ENCODE assay signal across 12 mouse cellular contexts in the genomic region with DNA sequence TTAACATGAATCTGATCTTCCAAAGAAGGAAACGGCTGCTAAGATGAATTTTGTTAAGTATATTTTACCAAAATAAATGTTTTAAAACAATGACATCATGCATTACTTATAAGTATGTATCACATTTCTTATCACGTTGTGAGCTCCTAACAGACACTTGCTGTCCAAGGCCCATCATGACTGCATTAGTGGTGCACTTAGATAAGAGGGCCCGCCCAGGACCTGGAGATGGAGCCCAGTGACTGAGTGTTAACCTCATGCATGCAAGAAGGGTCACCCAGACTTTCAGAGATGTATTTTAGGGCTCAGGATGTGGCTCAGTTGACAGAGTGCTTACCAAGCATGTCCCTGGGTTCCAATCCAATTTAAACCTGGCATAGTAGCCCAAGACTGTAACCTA. TPM values are rescaled to one million over a fixed set of nuclear protein-coding genes. Genes with fewer than 3 reads are reported as not detected.
DNase-seq lines count a peak whose midpoint lies in the region; ATAC-seq and TF ChIP-seq lines count a peak whose summit lies in the region.
"Had no signal": no experiment of that assay in that cellular context is flagged by ENCODE, and none has a peak within 500 bp of the region (broad histone marks: within the 10 kb centered on the region; RNA-seq: fewer than 3 reads in every experiment).

No protein-coding gene starts in this region.

- no peaks in the 10 kb centered on the region for H3K9me3 ChIP-seq in G1E (replicated peaks)
- H3K9me3 ChIP-seq: midbrain, embryonic 12.5 days had no signal

- no peaks in the 10 kb centered on the region for H3K36me3 ChIP-seq in G1E (replicated peaks)
- H3K36me3 ChIP-seq: midbrain, embryonic 12.5 days had no signal

- DNase-seq in 416B (ENCODE audit: low read depth) (peak; percentile 52), G1E (ENCODE audit: low spot score) (peak; percentile 54)
- DNase-seq in frontal cortex, adult 2 months (ENCODE audit: extremely low spot score in 1 of 2, low spot score in 1 of 2): no peak
- DNase-seq in left cerebral cortex, adult 8-10 months (ENCODE audit: low spot score in 2 of 2): no peak
- DNase-seq in embryo, embryonic 11 days: no peak
- DNase-seq: adrenal gland, adult 2 months; kidney, postnatal 25 days; thymus, postnatal 25 days had no signal

- no peak overlapping the region; the same call in 1 of the 2 replicates for H3K4me3 ChIP-seq in G1E (ENCODE audit: low read depth, low read length)
- H3K4me3 ChIP-seq: midbrain, embryonic 12.5 days had no signal

- no peaks in the 10 kb centered on the region for H3K27me3 ChIP-seq in G1E (ENCODE audit: insufficient read depth, low read length)
- H3K27me3 ChIP-seq: midbrain, embryonic 12.5 days had no signal

- TF ChIP-seq CTCF in G1E (IDR thresholded peaks at IDR 0.05; ENCODE audit: low read depth, low read length): no peak

- H3K4me1 ChIP-seq in G1E (ENCODE audit: insufficient read depth, low read depth, low read length): peaks cover 40% of the 10 kb centered on the region
- H3K4me1 ChIP-seq: midbrain, embryonic 12.5 days had no signal

- peak; percentile 93 for ATAC-seq in G1E (ENCODE audit: extremely low read depth, insufficient number of reproducible peaks, low FRiP score, poor library complexity, severe bottlenecking)
- peak; percentile 6 to 30; a peak in 1 of 4 replicates for ATAC-seq in hematopoietic stem cell, adult 5-6 weeks (replicated peaks in 1 of 2; ENCODE audit: insufficient read depth in 1 of 2, low FRiP score in 2 of 2, low TSS enrichment in 1 of 2, low read depth in 1 of 2, poor library complexity in 2 of 2, severe bottlenecking in 2 of 2)
- ATAC-seq in megakaryocyte, adult 5-6 weeks (ENCODE audit: poor library complexity, severe bottlenecking): peak; percentile 37; the same call in 1 of the 2 replicates
- ATAC-seq: lung, postnatal 0 days had no signal

RNA-seq across cellular contexts. Expression of a gene that starts 20.6 kb away (rescaled TPM):
- total RNA-seq in G1E (2014; fragmentation: Nextera tagmentation) (11.7 and 18.2 TPM in 2 replicates), G1E (2017) (1.6 and 2.1 TPM in 2 replicates)
- polyA plus RNA-seq in G1E (2012): 5.4 and 6.1 TPM in 2 replicates
- total RNA-seq in hematopoietic stem cell, adult 5-6 weeks (2017): 5.7 and 14.3 TPM in 2 replicates
- total RNA-seq in megakaryocyte, adult 5-6 weeks (2015): 9.8 and 11.6 TPM in 2 replicates
- total RNA-seq in megakaryocyte, adult 5-6 weeks (2017): 2.5 and 3.0 TPM in 2 replicates
- polyA plus RNA-seq in frontal cortex, adult 2 months (2012; rRNA removed): 93.5 and 99.6 TPM in 2 replicates
- total RNA-seq in left cerebral cortex, adult 8-10 months (2022): 100 to 1,000 TPM; 191 to 209 (median 206) TPM

RNA-seq across cellular contexts. Expression of a gene that starts 34.0 kb away (rescaled TPM):
- not detected in 2 replicates for total RNA-seq in G1E (2014; fragmentation: Nextera tagmentation)
- total RNA-seq in G1E (2017): 0.05 TPM in 1 of 2 replicates, not detected in the other
- polyA plus RNA-seq in G1E (2012): not detected in 2 replicates
- total RNA-seq in hematopoietic stem cell, adult 5-6 weeks (2017): 3.0 and 5.3 TPM in 2 replicates
- 9.0 and 9.2 TPM in 2 replicates for total RNA-seq in megakaryocyte, adult 5-6 weeks (2015)
- total RNA-seq in megakaryocyte, adult 5-6 weeks (2017): 10.8 and 16.5 TPM in 2 replicates
- 2.4 and 3.2 TPM in 2 replicates for polyA plus RNA-seq in frontal cortex, adult 2 months (2012; rRNA removed)
- 1 to 10 TPM; 2.9 to 4.2 (median 3.9) TPM for total RNA-seq in left cerebral cortex, adult 8-10 months (2022)

Comparison
In these comparisons a context has a peak if more than half of its experiments do, and no peak if none do; other contexts are left out.
1. DNase-seq: peak in 416B (single experiment) and G1E (single experiment); none in frontal cortex, adult 2 months (0 of 2), left cerebral cortex, adult 8-10 months (0 of 2) and embryo, embryonic 11 days (single experiment).
2. ATAC-seq: peak in every context shown above with its lines; median percentile 93 in G1E; 37 in megakaryocyte, adult 5-6 weeks; 18 in hematopoietic stem cell, adult 5-6 weeks.
3. RNA of a gene that starts 20.6 kb away (total RNA-seq): 191 to 209 TPM in left cerebral cortex, adult 8-10 months; 1.6 to 18.2 TPM in G1E, 2.5 to 11.6 TPM in megakaryocyte, adult 5-6 weeks and 5.7 to 14.3 TPM in hematopoietic stem cell, adult 5-6 weeks; every median in the first group is over 4 times any median in the second.